Mouse (Mus musculus) hindbrain, embryonic 12.5 days (tissue): Measurements from ENCODE around the gene Zfp513. TPM values are rescaled to one million over a fixed set of nuclear protein-coding genes. Genes with fewer than 3 reads are reported as not detected.

Experiments
- ATAC-seq: fragments of 200-750 bp; cut with Nextera tagmentation; 2 replicates; pipeline ENCODE4 v1.8.0; 2017; ENCODE audit warnings: moderate TSS enrichment; ENCODE audit not compliant: low FRiP score
- H3K27ac ChIP-seq: fragments of 300-500 bp; sonication (generic); 2 replicates; pipeline ENCODE4 v1.5.1; 2016; ENCODE audit warnings: mild to moderate bottlenecking
- H3K27me3 ChIP-seq: fragments of 300-500 bp; sonication (generic); 2 replicates; pipeline ENCODE4 v1.6.1; 2016; ENCODE audit warnings: mild to moderate bottlenecking
- H3K36me3 ChIP-seq: fragments of 300-500 bp; sonication (generic); 2 replicates; pipeline ENCODE4 v1.6.1; 2016; ENCODE audit warnings: mild to moderate bottlenecking
- H3K4me1 ChIP-seq: fragments of 300-500 bp; sonication (generic); 2 replicates; pipeline ENCODE4 v1.6.1; 2016
- H3K4me2 ChIP-seq: fragments of 300-500 bp; sonication (generic); replicated peaks from 2 replicates; pipeline ENCODE4 v1.6.1; 2016; ENCODE audit warnings: mild to moderate bottlenecking
- H3K4me3 ChIP-seq: fragments of 300-500 bp; sonication (generic); 2 replicates; pipeline ENCODE4 v1.5.1; 2016; ENCODE audit warnings: mild to moderate bottlenecking
- H3K9ac ChIP-seq: fragments of 300-500 bp; sonication (generic); 2 replicates; pipeline ENCODE4 v1.6.1; 2016; ENCODE audit warnings: mild to moderate bottlenecking, moderate library complexity
- H3K9me3 ChIP-seq: fragments of 300-500 bp; sonication (generic); replicated peaks from 2 replicates; pipeline ENCODE4 v1.6.1; 2016; ENCODE audit warnings: mild to moderate bottlenecking
- WGBS: fragments of 180-500 bp; shearing (Covaris S2); methylation state at CpG from one replicate; pipeline ENCODE4 v1.1.7; 2016; 5-methylcytosine and 5-hydroxymethylcytosine counted together
- polyA plus RNA-seq: library from polyadenylated mRNA; unstranded; fragments of >200 nt; fragmentation: Nextera tagmentation; extraction: Ambion mirVana; gene quantifications from 2 replicates; pipeline ENCODE4 v1.2.1, GENCODE M21; 2016

Gene Zfp513
- 22.9 and 24.8 TPM in 2 replicates for polyA plus RNA-seq

DNA sequence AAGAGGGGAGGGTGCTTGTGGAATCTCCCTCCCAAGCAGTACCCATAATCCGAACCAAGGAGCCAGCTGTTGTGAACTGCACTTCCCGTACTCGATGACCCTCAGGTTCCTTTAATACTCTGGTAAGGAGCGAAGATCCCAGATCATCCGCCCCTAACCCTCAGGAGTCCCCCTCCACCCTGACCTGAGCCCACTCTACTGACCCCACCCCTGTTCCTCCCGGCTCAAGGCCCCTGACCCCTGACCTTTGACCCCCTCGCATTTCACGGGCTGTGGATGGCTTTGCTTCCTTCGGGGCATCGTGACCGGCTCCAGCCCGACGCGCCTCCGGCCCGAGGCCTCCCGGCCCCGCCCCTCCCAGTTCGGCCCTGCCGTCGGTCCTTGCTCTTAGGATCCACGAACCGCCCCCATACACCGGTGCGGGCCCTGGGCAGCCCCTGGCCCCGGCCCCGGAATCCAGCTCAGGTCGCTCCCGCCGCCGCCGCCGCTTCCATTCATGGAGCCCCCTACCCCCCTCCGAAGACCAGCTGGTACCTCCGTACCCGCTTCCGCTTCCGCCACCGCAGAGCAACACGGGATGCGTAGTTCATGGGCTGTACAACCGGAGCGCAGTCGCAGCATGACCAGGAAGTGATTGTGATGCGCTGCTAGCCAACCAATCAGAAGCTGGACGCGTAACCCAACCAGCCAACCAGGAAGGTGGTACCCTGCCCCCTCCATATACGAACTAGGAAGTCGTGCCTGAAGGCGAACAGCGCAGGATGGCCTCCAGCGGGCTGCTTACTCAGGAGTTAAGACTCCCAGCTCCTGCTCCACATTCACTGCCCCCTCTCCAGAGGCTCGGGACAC is at the start of gene Zfp513:
TSS of gene Zfp513 (minus strand) at position 562 of the 849 bp plus-strand sequence.
- H3K9ac ChIP-seq = peak within 1 kb of the TSS; percentile 91
- H3K4me3 ChIP-seq = peak within 1 kb of the TSS; percentile 74
- H3K9me3 ChIP-seq = peaks cover 6% of the 10 kb centered on the region
- no peaks in the 10 kb centered on the region for H3K27me3 ChIP-seq
- H3K4me1 ChIP-seq = peaks cover 22% of the 10 kb centered on the region
- H3K36me3 ChIP-seq = peaks cover 76% of the 10 kb centered on the region
- peak within 1 kb of the TSS; percentile 87 for H3K4me2 ChIP-seq
- WGBS = under 1% methylated on average over 52 of the region's 53 CpGs
- ATAC-seq = peak; percentile 94
- peak within 1 kb of the TSS; percentile 77 for H3K27ac ChIP-seq

DNA sequence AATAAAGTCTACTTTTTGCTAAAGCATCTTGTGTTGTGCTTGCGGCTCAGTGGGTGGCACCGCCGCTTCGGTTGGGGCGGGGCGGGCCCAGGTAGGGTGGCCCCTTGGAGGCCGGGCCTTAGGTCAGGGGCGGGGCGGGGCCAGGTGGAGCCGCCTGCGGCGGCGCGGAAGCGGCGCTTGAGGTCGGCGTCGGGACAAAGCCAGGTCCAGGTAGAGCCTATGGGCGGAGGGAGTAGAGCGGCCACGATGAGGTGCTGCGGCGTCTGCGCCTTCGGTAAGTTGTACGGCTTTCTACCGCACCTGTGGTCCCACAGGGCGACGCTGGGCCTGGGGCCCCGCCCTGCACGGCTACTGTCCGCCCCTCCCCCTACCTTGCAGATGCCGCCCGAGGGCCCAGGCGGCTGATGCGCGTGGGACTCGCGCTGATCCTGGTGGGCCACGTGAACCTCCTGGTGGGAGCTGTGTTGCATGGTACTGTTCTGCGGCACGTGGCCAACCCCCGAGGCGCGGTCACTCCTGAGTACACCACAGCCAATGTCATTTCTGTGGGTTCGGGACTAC is 49.5 kb upstream of the Zfp513 start, which contains the start of gene Krtcap3:
TSS of gene Krtcap3 (plus strand) at position 151 of the 561 bp plus-strand sequence.
- Histone ChIP-seq H3K9me3 (no peaks in the 10 kb centered on the region), H3K9ac (0 out of 2 replicates have a peak within 1 kb of the TSS, but pooled peaks have one; percentile 32), H3K36me3 (peaks cover 93% of the 10 kb centered on the region), H3K4me3 (peak within 1 kb of the TSS; percentile 19), H3K4me1 (peaks cover 17% of the 10 kb centered on the region), H3K27ac (no peak within 1 kb of the TSS; the same call in none of the 2 replicates), H3K27me3 (peaks cover 6% of the 10 kb centered on the region; the same call in 1 of the 2 replicates), H3K4me2 (peak within 1 kb of the TSS; percentile 39)
- ATAC-seq = peak; percentile 62; the same call in 1 of the 2 replicates
- 16% methylated on average over 47 of the region's 47 CpGs for WGBS

DNA sequence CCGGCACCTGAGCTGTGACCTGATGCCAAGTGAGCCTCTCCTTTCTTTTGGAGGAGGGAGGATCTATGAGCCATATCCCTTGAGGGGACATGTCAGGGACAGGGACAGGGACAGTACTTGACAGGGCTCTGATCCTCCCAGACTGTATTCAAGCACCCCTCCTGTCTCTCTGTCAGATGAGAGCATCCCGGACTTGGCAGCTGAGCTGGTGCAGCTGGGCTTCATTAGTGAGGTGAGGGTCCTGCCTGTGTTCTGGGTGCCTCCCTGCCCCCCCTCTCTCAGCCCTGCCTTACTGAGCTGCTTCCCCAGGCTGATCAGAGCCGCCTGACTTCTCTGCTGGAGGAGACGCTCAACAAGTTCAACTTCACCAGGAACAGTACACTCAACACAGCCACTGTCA is 48.6 kb upstream of the Zfp513 start:
- H3K9me3 ChIP-seq = no peaks in the 10 kb centered on the region
- ATAC-seq = peak; percentile 39; the same call in 1 of the 2 replicates
- no peak overlapping the region for H3K4me3 ChIP-seq
- 67% methylated on average over 4 of the region's 4 CpGs for WGBS
- H3K27ac ChIP-seq = no peak overlapping the region
- H3K36me3 ChIP-seq = peaks cover 95% of the 10 kb centered on the region
- no peak overlapping the region for H3K4me2 ChIP-seq
- H3K4me1 ChIP-seq = peaks cover 17% of the 10 kb centered on the region
- peaks cover 6% of the 10 kb centered on the region; the same call in 1 of the 2 replicates for H3K27me3 ChIP-seq
- H3K9ac ChIP-seq = no peak overlapping the region

DNA sequence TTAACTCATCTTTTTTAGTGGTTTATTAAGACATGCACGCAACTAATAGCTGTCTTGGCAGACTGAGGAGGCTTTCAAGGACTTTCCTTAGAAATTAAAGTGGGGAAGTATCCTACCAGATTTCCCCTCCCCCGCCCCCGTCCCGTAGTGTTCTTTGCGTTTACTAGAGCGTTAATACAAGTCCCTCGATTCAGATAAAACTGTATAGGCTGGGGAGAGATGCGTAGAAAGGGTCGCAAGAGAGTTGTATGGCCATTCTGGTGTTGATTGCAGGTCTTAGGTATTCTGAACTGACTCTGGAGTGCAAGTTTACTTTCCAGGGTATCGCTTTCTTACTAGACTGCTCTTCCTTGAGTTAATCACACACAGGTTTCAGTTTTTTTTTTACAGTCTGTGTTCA is 40.1 kb upstream of the Zfp513 start:
- Histone ChIP-seq H3K4me1 (peaks cover 8% of the 10 kb centered on the region), H3K9me3 (no peaks in the 10 kb centered on the region), H3K27me3 (no peaks in the 10 kb centered on the region), H3K27ac (no peak overlapping the region), H3K4me3 (peak overlapping the region; percentile 96), H3K9ac (peak overlapping the region; percentile 97; the same call in 1 of the 2 replicates), H3K36me3 (peaks cover 36% of the 10 kb centered on the region), H3K4me2 (peak overlapping the region; percentile 77)
- 23% methylated on average over 10 of the region's 10 CpGs for WGBS
- no peak for ATAC-seq

DNA sequence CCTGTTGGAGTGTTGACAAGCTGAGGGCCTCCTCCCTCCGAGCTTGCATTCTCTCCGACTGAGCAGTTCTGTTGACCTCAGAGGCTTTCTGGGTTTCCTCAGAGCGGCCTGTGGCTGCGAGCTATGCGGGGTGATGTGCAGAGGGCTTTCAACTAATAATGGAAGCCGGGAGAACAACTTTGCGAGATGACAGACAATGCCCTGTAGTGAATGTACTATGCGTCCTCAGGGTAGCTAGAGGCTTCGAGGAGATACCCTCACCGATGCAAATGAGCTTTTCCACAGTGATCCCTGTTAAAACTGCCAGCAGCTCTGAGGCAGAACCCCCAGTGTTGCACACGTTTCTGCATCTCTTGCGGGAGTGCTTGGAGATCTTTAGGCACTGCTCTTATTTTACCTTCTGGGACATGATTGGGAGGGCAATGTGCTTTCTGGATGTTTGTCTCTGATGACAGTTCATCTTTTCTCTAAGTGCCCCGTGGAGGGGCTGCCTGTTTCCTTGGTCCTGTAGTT is 39.5 kb upstream of the Zfp513 start:
- H3K36me3 ChIP-seq = peaks cover 30% of the 10 kb centered on the region
- WGBS = 1% methylated on average over 13 of the region's 13 CpGs
- ATAC-seq = no peak; the same call in 1 of the 2 replicates
- peak overlapping the region; percentile 98 for H3K27ac ChIP-seq
- H3K9ac ChIP-seq = peak overlapping the region; percentile 97
- H3K27me3 ChIP-seq = no peaks in the 10 kb centered on the region
- peaks cover 8% of the 10 kb centered on the region for H3K4me1 ChIP-seq
- H3K9me3 ChIP-seq = no peaks in the 10 kb centered on the region
- peak overlapping the region; percentile 96 for H3K4me3 ChIP-seq
- peak overlapping the region; percentile 77 for H3K4me2 ChIP-seq

DNA sequence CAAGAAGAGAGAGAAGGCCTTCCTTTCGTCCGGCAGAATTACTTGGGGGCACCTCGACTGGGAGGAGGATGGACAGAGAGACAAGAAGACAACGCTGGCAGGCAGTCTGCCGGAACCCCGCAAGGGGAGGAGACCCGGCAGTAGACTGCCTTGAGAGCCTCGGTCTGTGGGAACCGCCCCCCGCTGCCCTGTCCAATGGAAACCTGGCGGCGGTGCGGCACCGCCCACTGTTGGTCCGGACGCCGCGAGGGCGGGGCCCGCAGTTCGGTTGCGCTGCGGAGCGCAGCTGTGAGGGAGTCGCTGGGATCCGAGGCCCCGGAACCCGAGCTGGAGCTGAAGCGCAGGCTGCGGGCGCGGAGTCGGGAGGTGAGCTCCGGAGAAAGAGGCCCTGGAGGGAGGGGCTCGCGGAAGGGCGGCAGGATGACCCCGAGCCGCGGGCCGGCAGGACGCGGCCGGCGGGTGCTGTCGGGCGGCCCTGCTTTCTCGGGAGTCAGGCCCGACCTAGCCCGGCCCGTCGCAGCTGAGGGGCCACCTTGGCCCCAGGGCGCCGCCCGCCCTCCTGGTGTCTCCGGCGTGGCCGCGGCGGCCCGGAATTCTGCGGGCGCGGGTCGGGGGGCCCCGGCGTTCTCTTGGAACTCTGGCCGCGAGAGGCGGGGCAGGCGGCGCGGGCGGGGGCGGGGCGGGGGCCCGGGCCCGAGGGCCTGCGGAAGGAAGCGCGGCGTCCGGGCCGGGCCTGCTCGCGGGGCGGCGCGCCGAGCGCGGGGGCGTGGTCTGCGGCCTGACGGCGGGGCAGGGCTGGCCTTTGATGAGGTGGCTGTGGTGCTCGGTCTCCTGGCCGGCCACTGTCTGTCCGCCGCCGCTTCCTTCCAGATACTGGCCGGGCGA is 38.8 kb upstream of the Zfp513 start, which contains the start of the genes Nrbp1 and Gm9970:
TSS of gene Nrbp1 (plus strand) at position 228 of the 885 bp plus-strand sequence.
TSS of gene Gm9970 (minus strand) at position 596 of the 885 bp plus-strand sequence.
- H3K36me3 ChIP-seq = peaks cover 23% of the 10 kb centered on the region
- peak within 1 kb of the TSS; percentile 98 for H3K27ac ChIP-seq
- H3K4me1 ChIP-seq = peaks cover 8% of the 10 kb centered on the region
- WGBS = under 1% methylated on average over 73 of the region's 103 CpGs
- H3K4me2 ChIP-seq = peak within 1 kb of the TSS; percentile 77
- peak; percentile 99 for ATAC-seq
- no peaks in the 10 kb centered on the region; the same call in 1 of the 2 replicates for H3K9me3 ChIP-seq
- H3K4me3 ChIP-seq = peak within 1 kb of the TSS; percentile 96
- peak within 1 kb of the TSS; percentile 97 for H3K9ac ChIP-seq
- H3K27me3 ChIP-seq = no peaks in the 10 kb centered on the region

DNA sequence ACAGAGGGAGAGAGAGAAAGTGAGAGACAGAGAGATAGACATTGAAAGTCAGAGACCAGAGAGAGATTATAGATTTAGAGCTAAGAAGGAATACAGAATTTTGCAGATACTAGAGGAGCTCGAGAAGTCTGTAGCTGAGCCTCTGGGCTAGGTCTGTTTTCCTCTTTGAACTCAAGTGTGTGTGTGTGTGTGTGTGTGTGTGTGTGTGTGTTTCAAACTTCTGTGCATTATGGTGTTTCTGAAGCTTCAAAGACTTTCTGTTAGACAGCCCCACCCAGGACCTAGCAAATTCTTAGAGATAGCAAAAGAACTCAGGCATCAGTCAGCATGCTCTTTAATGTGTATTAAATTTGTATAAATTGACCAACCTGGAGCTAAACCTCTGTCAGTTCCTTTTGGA is 24.5 kb upstream of the Zfp513 start:
- H3K4me3 ChIP-seq = no peak overlapping the region
- H3K36me3 ChIP-seq = no peaks in the 10 kb centered on the region
- H3K4me2 ChIP-seq = no peak overlapping the region
- no peaks in the 10 kb centered on the region for H3K27me3 ChIP-seq
- 83% methylated on average over 1 of the region's 1 CpGs for WGBS
- no peak for ATAC-seq
- no peaks in the 10 kb centered on the region for H3K9me3 ChIP-seq
- H3K4me1 ChIP-seq = no peaks in the 10 kb centered on the region; the same call in 1 of the 2 replicates
- no peak overlapping the region for H3K27ac ChIP-seq
- no peak overlapping the region for H3K9ac ChIP-seq

GRCm38 (mm10) chr5:31222696-31223095 is 20.6 kb upstream of the Zfp513 start:
- no peak overlapping the region for H3K9ac ChIP-seq
- no peaks in the 10 kb centered on the region for H3K36me3 ChIP-seq
- H3K4me3 ChIP-seq = no peak overlapping the region
- no peaks in the 10 kb centered on the region for H3K27me3 ChIP-seq
- H3K4me2 ChIP-seq = no peak overlapping the region
- ATAC-seq = no peak
- no peaks in the 10 kb centered on the region for H3K9me3 ChIP-seq
- WGBS = 95% methylated on average over 9 of the region's 9 CpGs
- H3K27ac ChIP-seq = no peak overlapping the region
- H3K4me1 ChIP-seq = peaks cover 9% of the 10 kb centered on the region

DNA sequence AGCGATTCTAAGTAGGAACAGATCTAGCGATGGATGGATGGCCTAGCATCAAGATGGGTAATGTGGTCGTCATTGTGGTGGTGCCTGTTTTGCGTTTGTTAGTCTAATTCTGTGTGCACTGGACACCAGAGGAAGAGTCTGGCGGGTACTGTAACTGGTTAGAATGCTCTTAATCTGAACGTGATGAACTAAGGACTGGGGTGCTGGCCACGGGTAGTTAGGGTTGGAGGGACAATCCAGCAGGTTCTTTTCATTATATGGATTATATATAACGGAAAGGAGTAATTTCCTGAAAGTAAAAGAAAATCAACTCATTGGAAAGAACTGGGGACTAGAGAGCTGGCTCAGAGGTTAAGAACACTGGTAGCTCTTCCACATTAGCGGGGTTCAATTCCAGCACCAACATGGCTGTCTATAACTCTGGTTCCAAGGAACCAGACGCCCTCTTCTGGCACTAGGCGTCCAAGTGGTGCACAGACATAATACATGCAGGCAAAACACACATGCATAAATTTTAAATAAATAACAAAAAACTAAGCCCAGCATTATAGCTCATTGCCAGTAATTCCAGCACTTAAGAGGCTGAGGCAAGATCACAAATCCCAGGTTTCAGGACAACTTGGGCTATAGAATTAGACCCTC is 19.3 kb upstream of the Zfp513 start:
- Histone ChIP-seq H3K36me3 (no peaks in the 10 kb centered on the region), H3K4me1 (peaks cover 9% of the 10 kb centered on the region), H3K4me2 (peak overlapping the region; percentile 83), H3K4me3 (peak overlapping the region; percentile 97), H3K27ac (peak overlapping the region; percentile 96), H3K27me3 (no peaks in the 10 kb centered on the region), H3K9ac (peak overlapping the region; percentile 95), H3K9me3 (no peaks in the 10 kb centered on the region)
- 15% methylated on average over 11 of the region's 11 CpGs for WGBS
- ATAC-seq = peak; percentile 21; the same call in 1 of the 2 replicates

- H3K9ac ChIP-seq = peak within 1 kb of the TSS; percentile 95
- H3K27ac ChIP-seq = peak within 1 kb of the TSS; percentile 96
- WGBS = under 1% methylated on average over 52 of the region's 70 CpGs
- H3K4me3 ChIP-seq = peak within 1 kb of the TSS; percentile 97
- H3K36me3 ChIP-seq = no peaks in the 10 kb centered on the region
- no peaks in the 10 kb centered on the region for H3K27me3 ChIP-seq
- ATAC-seq = peak; percentile 94
- peak within 1 kb of the TSS; percentile 83 for H3K4me2 ChIP-seq
- peaks cover 9% of the 10 kb centered on the region for H3K4me1 ChIP-seq
- no peaks in the 10 kb centered on the region for H3K9me3 ChIP-seq
Measured at GRCm38 (mm10) chr5:31220448-31221303, 18.6 kb upstream of the Zfp513 start, which contains the start of gene Ppm1g. Ppm1g (minus strand) TSS chr5:31220687.
